Mouse (Mus musculus) bone marrow, adult 2 months (tissue): ENCODE data around the gene Bbs7. TPM values are rescaled to one million over a fixed set of nuclear protein-coding genes. Genes with fewer than 3 reads are reported as not detected.

Experiments used
- H3K27ac ChIP-seq: fragments of 200-500 bp; 2 replicates; pipeline ENCODE4 v1.5.1; 2012; ENCODE audit warnings: low read depth, mild to moderate bottlenecking, control low read depth, inconsistent platforms, low read length; ENCODE audit not compliant: control insufficient read depth, poor library complexity, insufficient read depth
- H3K4me1 ChIP-seq: fragments of 200-500 bp; 2 replicates; pipeline ENCODE4 v1.6.1; 2011; ENCODE audit warnings: low read length; ENCODE audit not compliant: control insufficient read depth, insufficient read depth
- H3K4me3 ChIP-seq: fragments of 200-500 bp; replicated peaks from 2 replicates; pipeline ENCODE3; 2011; ENCODE audit warnings: mild to moderate bottlenecking, low read depth, low read length, control low read depth; ENCODE audit not compliant: control insufficient read depth
- CTCF ChIP-seq: fragments of 200-500 bp; IDR thresholded peaks from 2 replicates; pipeline ENCODE4 v1.5.1; 2011; ENCODE audit warnings: low read length, control low read depth; ENCODE audit not compliant: control insufficient read depth, insufficient read depth
- POLR2A ChIP-seq: fragments of 200-500 bp; IDR thresholded peaks from 2 replicates; pipeline ENCODE4 v1.6.1; 2011; ENCODE audit warnings: low read depth, mild to moderate bottlenecking, control low read depth, low read length, borderline replicate concordance; ENCODE audit not compliant: control insufficient read depth
- WGBS: fragments of 180-500 bp; shearing (Covaris S2); methylation state at CpG from one replicate; pipeline ENCODE4 v1.1.7; 2018; 5-methylcytosine and 5-hydroxymethylcytosine counted together
- polyA plus RNA-seq: library from polyadenylated mRNA; stranded (reverse); fragments of >200 nt; gene quantifications from 2 replicates; pipeline ENCODE4 v1.2.4, GENCODE M21; 2011; ENCODE audit warnings: low replicate concordance; ENCODE audit not compliant: missing spikeins, insufficient read depth, insufficient read length

Gene Bbs7
- polyA plus RNA-seq, 1 experiment: 1.9 TPM

GRCm38 (mm10) chr3:36540756-36541155 lies 72.5 kb downstream of the Bbs7 start:
- WGBS: 69% methylated on average over 2 of the region's 2 CpGs
- H3K27ac ChIP-seq: no peak overlapping the region
- TF ChIP-seq POLR2A (no peak), CTCF (no peak)
- no peak overlapping the region for H3K4me3 ChIP-seq
- H3K4me1 ChIP-seq: no peaks in the 10 kb centered on the region

GRCm38 (mm10) chr3:36537701-36538470 lies 75.4 kb downstream of the Bbs7 start:
- no peak for TF ChIP-seq CTCF
- no peak for TF ChIP-seq POLR2A
- Histone ChIP-seq H3K4me1 (no peaks in the 10 kb centered on the region; the same call in 1 of the 2 replicates), H3K4me3 (no peak overlapping the region), H3K27ac (no peak overlapping the region)
- WGBS: 70% methylated on average over 4 of the region's 4 CpGs

GRCm38 (mm10) chr3:36536041-36536440 lies 77.2 kb downstream of the Bbs7 start:
- no peak overlapping the region for H3K4me3 ChIP-seq
- H3K4me1 ChIP-seq: no peaks in the 10 kb centered on the region; the same call in 1 of the 2 replicates
- 70% methylated on average over 12 of the region's 12 CpGs for WGBS
- TF ChIP-seq POLR2A (no peak), CTCF (no peak)
- H3K27ac ChIP-seq: no peak overlapping the region

DNA sequence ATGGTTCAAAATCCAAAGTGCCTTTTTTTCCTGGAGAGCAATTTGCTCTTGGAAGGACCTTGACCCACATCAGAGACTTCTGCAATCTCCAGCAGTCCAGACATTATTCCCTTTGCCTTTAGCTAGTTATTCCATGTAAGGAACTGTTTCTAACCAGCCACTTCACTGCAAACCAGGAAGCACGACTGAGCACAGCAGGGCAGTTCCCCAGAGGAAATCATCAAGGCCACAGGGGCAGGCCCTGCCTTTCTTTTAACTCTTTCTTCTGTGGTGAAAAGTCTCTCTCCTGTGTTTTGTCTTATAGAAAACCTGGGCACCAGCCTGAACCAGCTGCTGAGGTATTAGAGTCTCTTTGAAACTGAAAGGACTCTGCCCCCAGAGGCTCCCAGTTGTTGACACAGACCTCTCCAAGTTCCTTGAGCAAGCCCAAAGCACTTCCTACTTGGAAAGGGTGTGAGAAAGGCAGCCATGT lies 80.0 kb downstream of the Bbs7 start:
- TF ChIP-seq POLR2A: no peak
- TF ChIP-seq CTCF: no peak
- 0% methylated on average over 1 of the region's 1 CpGs for WGBS
- no peaks in the 10 kb centered on the region; the same call in 1 of the 2 replicates for H3K4me1 ChIP-seq
- no peak overlapping the region for H3K4me3 ChIP-seq
- no peak overlapping the region for H3K27ac ChIP-seq

GRCm38 (mm10) chr3:36532738-36533137 lies 80.5 kb downstream of the Bbs7 start:
- no peak overlapping the region for H3K4me3 ChIP-seq
- no peaks in the 10 kb centered on the region; the same call in 1 of the 2 replicates for H3K4me1 ChIP-seq
- no peak overlapping the region for H3K27ac ChIP-seq
- WGBS: 47% methylated on average over 7 of the region's 7 CpGs
- TF ChIP-seq CTCF: no peak

DNA sequence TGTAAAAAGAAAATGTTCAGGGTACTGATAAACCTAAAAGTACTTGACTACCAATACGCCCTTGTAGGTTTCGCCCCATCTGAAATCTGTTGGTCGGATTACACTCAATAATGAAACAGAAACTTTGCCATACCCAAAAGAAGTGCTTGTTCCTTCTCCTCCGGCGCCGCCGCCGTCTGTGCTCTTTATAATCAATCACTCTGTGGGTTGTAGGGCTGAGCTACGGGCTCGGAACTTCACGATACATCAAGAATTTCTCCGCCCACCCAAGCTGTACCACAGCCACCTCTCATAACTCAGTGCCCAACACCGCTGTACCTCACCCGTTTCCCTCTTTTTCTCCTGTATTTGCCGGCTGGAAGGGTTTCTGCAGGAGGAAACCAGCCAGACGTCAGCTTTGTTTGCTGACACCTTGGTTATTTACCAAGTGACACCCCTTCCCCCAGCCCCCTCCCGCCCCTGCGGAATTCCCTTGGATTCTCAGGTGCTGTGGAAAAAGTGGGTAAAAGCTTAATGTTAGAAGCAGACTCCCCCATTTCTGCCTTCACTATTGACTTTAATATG lies 81.2 kb downstream of the Bbs7 start:
- Histone ChIP-seq H3K4me3 (peak overlapping the region; percentile 60), H3K27ac (no peak overlapping the region), H3K4me1 (no peaks in the 10 kb centered on the region; the same call in 1 of the 2 replicates)
- WGBS: 2% methylated on average over 18 of the region's 18 CpGs
- no peak for TF ChIP-seq POLR2A
- no peak for TF ChIP-seq CTCF

DNA sequence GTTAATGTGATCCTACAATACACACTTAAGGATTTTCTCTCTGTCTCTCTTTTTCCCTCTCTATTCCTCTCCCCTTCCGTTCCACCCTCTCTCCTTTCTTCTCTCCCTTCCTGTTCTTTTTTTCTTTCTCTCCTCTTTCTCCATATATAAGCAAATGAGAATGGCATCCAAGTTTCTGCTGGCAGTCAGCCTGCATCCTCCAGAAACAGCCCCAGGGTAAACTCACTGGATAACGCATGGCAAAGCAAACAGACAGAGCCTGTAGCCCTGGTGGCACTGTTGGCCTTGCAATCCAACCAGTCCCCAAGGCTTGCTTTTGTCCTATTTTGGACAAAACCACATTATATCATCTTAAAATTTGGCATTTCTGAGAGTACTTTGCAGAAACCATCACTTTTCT lies 82.0 kb downstream of the Bbs7 start:
- TF ChIP-seq CTCF: no peak
- no peak for TF ChIP-seq POLR2A
- Histone ChIP-seq H3K4me3 (no peak overlapping the region), H3K27ac (no peak overlapping the region), H3K4me1 (no peaks in the 10 kb centered on the region; the same call in 1 of the 2 replicates)
- 85% methylated on average over 2 of the region's 2 CpGs for WGBS

- H3K4me1 ChIP-seq: no peaks in the 10 kb centered on the region; the same call in 1 of the 2 replicates
- WGBS: 84% methylated on average over 5 of the region's 5 CpGs
- H3K27ac ChIP-seq: no peak overlapping the region
- no peak overlapping the region for H3K4me3 ChIP-seq
- TF ChIP-seq CTCF (no peak), POLR2A (no peak)
Measured at GRCm38 (mm10) chr3:36530781-36531180, 82.5 kb downstream of the Bbs7 start.
